Mouse (Mus musculus) right cerebral cortex, postnatal 10 days (tissue): Measurements from ENCODE around the gene Map3k6.

ENCODE experiments used
- DNase-seq, 2 experiments: peaks; one replicate each; pipeline ENCODE4 v3.0.0; 2021; ENCODE audit warnings: low spot score in 2 of 2

The Map3k6 gene

DNA sequence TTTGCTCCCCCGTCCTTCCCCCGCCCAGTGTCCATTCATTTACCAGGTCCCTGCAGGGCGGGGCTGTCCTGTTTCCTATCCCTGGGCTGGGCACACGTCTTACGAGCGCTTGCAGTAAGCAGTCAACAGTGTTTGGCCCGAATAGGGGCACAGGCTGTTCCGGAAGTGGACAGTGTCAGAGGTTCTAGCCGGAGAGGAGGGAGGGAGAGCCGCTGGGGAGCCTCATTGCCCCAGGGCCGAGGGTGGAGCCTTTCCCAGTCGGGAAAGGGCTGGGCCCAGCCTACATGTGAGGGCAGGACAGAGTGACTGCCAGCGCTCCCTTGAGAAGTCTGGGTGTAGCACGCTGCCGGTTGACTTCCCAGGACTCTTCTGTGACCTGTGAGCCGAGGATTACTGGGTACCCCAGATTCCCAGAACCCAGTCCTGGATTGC, at the start of gene Map3k6:
TSS of gene Map3k6 (plus strand) at position 329 of the 432 bp plus-strand sequence.
- no peak for DNase-seq

DNA sequence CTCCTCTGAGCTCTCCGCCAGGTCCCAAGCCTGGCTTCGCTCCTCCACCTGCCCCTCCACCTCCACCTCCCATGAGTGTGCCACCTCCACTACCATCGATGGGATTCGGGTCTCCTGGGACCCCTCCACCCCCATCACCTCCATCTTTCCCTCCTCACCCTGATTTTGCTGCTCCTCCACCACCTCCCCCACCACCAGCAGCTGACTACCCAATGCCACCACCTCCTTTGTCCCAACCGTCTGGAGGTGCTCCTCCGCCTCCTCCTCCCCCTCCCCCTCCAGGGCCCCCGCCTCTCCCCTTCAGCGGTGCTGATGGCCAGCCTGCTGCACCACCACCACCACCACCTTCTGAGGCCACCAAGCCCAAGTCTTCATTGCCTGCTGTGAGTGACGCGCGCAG, 46.1 kb upstream of the Map3k6 start:
- DNase-seq: no peak

DNA sequence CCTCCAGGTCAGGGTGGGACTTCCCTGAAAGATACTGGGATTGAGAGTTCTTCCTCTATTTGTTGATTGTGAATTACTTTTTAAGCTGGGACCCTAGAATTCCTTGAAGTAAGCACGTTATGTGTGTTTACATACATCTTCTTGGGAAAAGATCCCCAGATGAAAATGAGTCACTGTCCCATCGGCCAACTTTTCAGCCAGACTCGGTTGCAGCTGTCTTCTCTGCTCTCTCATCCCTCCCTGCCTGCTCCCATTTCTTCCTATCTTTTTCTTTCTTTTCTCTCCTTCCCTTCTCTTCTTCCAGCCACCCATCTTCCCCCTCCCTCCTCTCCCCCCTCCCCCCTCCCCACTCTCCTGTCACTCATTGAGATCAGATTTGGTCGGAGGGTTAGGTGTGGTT, 45.6 kb upstream of the Map3k6 start:
- no peak for DNase-seq

DNA sequence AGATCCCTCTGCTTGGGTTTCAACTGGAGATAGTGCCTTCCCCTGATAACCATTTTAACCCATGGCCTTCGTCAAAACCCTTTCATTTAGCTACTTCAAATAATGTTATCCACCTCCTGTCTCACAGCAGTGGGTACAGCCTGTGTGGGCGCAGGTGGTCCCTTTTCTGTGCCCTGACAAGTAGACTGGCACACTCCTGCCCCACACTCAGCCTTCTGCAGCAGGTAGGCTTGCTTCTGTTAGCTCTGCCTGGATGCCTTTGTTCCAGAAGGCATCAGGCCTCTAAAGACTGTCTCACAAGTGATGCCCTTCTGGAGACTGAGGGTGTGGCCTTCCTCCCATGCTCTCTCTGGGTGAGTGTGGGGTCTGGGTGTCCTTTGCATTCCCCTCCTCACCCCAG, 44.5 kb upstream of the Map3k6 start:
- no peak for DNase-seq

DNA sequence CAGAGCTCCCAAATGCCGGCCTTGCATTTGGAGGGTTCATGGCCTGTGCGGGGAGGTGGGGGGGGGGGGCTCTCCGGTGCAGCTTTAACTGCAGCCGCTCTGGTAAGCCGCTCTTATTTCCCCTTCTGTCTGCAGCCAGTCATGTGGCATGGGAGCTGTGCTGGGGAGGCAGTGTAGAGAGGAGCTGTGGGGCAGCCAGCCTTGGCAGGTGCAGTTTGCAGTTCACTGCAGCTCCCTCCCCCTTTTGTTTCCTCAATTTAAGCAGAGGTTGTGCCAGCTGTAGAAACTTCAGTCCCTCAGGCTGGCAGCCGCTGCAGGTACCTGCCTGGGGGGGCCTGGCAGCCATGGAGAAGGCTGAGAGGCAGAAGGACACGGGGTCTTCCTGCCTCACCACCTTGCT, 43.8 kb upstream of the Map3k6 start:
- DNase-seq: no peak

DNA sequence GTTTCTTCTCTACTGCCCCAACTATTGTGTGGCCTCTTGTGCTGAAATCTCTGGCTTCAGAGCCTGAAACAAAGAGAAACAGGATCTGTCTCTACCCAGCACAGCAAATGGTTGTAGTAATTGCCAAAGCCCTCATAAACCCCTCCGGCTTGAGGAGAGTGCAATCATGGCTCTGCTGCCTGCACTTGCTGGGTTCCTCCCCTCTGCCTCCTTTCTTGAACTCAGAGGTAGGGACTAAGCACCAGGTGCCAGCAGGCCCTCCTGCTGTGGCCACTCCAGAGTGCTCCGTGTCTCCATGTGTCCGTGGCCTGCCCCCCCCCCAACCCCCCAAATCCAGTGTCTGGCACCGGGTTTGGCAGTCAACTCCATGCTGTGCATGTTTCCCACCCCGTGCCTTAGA, 43.3 kb upstream of the Map3k6 start:
- no peak for DNase-seq

DNA sequence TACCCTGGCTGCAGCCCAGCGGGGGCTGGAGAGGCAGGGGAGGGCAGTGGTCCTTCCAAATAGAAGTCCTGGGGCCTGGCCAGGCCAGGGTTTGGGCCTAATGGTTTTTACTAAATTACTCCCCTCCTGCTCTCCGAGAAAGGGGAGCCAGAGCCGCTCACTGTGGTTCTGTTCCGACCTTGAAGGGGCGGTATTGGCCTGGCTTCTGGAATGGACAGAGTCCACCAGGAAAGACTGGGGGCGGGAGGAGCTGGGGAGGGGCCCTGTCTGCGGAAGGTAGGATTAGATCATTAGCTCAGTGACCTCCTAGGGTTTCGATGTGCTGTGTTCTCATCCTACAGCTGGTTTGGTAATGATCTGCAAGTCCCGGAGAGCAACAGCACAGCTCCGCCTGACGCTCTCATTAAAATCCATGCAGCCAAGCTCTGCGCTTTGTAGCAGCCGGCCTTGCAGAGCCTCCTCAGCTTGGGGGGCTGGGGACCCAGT, 42.8 kb upstream of the Map3k6 start:
- peak in 1 of 2 experiments; percentile 37 for DNase-seq

DNA sequence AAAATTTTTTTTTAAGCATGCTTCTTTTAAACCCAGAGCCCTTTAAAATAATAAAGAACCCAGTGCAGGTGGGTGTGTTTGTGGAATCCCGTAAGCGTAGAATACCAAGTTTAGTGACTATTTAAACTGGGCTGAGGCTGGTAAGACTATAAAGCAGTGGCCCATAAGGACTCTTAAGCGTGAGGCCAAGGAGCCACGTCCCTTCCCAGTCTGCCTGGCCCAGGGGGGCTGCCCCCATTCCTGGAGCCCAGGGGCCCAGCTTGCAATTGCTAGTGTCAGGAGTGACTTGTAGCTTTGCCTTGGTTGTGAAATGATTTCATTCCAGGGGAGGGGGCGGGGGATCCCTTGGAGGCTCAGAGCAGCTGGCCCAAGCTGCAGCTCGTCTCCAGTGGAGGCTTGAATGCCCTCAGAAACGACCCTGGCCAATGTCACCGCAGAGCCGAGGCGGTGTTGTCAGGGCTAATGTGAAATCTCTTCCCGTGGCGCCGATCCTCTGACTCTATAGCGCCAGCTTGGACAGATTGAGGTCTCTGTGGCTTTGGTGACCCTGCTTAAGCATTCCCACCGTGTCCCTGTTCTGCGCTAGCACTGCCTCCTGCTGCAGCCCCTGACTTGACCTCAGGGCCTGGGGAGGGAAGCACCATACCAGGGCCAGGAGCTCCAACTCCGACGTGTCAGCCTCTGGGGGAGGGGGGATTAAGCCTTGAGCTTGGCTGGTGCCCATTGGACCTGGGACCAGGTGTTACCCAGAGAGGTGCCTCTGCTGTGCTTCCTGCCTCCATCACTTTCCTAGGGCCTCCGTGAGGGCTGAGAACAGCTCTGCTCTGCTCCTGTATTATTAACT, 42.1 kb upstream of the Map3k6 start:
- peak in 1 of 2 experiments; percentile 31 for DNase-seq

DNA sequence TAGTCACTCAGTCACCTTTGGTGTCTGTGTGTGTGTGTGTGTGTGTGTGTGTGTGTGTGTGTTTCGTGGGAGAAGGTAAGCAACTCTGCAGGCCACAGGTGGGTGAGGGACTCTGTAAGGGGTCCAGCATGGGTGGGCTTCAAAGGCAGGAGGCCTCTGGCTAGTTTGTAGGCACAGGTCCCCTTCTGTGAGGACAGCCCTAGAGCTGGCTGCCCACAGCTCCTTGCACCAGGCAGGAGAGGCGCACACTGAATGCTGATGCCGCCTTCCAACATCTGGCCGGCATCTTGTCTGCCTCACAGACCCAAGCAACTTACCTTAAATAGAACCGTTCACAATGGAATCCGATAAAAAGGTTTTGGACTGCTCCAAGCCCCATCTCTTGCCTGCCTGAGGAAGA, 40.9 kb upstream of the Map3k6 start:
- DNase-seq: no peak

DNA sequence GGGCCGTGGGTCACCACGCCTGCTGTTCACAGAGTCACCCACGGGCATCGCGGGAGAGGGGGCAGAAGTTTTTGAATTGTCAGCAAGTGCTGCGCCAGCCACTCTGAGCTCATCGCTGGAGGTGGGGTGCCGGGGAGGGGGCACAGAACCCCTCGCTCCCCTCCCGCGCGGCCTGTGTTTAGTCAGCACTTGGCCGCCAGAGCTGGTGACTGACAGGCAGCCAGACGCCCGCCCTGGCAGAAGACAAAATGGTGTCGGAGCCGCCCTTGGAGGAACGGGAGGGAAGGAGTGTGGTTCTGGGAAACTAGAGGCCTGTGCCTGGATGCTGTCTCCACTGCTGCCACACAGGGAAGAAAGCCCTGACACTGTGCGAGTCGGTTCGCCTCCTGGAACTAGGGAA, 40.3 kb upstream of the Map3k6 start:
- peak; percentile 72 to 75 for DNase-seq

DNA sequence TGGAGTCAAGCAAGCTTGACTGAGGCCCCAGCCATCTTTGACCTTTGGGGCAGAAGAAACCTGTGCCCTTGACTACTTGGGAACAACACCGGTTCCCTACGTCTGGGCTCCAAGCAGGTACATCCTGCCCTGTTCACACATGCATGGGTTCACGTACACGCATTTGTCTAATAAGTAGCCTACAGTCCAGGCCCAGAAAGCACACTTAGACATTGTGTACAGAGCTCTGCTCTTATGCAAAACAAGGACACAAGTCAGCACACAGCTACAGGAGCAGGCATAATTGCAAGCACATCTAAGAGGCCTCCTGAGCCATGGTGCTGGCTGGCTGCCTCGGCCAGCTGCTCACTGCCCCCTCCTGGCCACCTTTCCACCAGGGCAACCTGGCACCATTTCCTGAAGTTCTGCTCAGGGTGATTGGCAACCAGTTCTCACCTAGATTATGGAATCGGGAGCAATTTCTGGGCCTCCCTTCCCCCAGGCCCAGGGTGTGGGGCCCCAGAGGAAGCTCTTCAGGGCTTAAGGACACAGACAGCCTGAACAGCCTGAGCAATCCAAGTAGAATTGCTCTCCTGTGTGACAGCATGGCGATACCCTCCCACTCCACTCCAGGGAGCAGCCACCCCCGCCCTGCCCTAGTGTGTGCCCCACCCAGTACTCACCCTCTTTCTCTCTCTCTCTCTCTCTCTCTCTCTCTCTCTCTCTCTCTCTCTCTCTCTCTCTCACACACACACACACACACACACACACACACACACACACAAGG, 39.4 kb upstream of the Map3k6 start:
- peak; percentile 61 to 64 for DNase-seq

DNA sequence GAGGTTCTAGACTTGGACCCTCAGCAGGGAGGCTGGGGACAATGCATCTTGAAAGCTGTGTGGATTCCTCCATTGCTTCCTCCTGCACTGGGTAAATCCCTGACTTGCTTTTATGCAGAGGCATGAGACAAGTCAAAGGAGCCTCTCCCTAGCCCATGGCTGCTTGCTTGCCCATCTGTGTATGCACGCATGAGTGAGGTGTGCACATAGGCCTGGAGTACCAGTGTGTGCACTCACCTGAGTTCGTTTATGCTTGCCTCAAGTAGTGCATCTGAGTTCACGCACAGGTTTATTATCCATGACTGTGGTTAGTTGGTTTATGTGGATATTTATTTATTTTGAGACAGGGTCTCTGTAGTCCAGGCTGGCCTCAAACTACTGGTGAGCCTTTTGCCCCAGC, 38.4 kb upstream of the Map3k6 start:
- no peak for DNase-seq

DNA sequence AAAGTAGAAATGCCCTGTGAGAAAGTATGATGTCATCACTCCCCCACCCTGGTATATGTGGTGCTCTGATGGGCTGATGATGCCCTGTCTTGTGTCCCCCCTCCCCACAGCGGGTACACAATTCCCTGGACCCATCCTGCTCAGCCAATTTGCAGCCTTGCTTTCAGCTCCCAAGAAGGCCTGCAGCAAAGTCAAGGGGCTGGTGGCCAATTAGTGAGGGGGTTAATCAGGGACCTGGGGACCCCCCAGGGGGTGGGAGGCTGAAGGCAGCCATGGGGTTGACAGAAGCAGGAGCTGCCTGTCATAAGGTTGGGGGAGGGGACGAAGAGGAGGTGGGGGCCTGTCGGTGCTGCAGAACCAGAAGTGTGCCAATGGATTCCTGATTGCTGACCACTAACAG, 37.0 kb upstream of the Map3k6 start:
- DNase-seq: no peak

DNA sequence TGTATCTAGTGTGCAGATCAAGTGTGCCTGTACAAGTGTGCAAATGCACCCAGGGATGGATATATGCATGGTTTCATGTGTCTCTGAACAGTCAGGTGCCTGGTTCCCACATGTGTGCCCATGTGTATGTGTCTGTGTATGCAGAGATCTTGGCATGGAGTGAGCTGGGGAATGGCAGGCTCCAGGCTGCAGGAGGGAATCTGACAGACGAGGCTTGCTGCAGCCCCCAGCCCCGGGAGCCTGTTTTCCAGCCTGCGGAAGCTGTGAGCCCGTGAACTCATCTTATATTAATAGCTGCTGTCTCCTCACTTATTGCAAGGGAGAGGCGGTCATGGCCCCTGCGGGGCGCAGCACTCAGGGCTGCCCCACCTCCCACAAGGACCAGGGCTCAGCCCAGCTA, 36.2 kb upstream of the Map3k6 start:
- DNase-seq: no peak

DNA sequence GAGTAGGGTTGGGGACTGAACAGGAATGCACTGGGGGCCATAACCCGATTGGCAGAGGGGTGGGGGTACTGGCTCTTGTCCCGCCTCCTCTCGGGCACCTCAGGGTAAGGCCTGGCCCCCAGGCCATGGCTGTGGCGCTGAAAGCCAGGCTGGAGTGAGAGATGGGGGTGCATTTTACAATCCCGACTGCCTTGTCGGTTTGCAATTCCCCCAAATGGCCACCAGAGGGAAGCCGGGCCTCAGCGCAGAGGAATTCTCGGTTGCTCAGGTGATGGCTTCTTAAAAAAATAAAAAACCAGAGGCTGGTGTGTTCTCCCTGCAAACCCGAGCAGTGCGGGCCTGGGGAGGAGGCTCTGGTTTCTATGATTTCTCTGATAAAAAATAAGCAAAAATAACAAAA, 31.3 kb upstream of the Map3k6 start:
- peak; percentile 65 to 78 for DNase-seq

DNA sequence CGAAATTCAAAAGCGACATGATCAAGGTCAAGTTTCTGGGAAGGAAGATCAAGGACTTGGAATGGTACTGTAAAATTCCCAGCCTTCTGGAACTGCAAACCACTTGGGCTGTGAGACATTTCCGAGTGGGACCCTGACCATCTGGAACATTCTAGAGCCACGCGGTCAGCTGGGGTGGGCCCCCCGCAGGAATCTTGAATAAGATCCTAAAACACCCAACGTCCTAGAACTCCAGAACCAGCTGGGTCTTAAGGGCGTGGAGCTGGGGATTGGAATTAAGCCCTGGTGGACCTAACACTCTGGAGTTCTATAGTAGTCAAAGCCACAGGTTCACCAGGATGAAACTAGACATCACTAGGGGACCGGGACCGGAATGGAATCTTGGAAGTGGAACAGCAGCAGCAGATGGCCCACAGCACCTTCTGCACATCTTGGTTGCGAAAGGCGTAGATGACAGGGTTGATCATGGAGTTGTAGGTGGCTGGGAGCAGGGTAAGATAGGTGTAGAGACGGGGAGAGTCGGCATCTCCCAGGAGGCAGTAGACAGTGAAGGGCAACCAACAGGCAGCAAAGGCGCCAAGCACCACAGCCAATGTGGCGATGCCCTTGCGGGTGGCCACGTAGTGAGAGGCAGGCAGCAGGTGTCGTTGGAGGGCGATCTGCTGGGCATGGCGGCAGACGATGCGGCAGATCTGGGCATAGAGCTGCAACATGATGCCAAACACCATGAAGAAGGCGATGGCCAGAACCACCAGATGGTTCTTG, 30.4 kb upstream of the Map3k6 start:
- DNase-seq: no peak

DNA sequence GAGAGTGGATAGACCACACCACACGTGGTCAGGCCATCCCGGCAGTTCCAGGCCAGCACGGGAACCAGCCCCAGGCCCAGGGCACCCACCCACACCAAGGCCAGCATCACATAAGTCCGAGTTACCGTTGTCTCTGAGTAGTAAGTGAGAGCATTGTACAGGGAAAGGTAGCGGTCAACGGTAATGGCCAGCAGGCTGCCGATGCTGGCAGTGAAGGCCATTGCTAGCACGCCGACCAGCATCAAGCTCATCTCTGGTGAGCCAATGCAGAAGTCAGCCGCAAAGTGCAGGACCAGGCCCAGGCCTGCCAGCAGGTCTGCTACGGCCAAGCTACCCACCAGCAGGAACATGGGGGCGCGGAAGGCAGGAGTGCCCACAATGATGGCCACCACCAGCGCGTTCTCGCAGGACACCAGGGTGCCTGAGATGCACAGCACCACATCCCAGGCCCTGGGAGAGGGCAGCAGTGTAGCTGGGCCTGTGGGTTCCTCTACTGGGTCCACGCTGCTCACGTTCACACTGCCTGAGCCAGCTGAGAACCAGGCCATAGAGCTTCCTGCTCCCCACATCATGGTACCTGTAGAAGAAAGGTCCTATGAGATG, 29.7 kb upstream of the Map3k6 start:
- no peak for DNase-seq

DNA sequence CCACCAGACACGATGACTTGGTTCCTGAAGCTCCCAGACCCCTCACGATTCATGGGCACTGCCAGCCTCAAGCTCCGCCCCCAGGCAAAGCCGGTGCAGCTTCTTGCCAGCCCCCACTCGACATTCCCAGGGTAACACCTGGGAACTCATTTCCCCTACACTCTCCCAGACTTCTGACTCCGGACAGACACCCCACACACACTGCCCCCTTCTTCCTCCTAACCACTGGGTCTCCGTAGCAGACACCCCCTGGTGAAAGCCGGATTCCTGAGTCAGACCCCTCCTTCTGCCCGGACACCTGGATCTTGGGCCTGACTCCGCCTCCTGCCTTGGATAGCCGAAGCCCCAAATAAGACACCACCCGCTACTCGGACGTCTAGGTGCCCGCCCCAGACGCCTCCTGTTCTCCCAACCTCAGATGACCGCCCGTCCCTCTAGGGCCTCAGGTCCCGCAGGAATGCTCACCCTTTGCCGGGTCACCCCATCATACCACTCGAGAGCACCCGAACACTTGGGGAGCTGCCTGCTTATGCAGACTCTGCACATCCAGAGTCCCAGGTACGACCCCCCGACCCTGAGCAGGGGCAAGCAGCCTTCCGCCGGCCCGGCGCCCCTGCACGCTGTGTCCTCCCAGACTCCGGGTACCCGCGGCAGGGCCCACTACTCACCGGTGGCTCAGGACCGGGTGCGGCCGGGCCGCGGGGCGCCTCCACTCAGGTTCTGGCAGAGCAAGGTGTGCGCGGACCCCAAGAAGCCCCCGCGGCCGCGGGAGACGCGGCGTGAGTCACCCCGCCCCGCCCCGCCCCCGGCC, 28.7 kb upstream of the Map3k6 start, which contains the start of the genes Cd164l2 and Gpr3:
TSS of gene Cd164l2 (plus strand) at position 381 of the 811 bp plus-strand sequence.
TSS of gene Gpr3 (minus strand) at position 786 of the 811 bp plus-strand sequence.
- DNase-seq: no peak

DNA sequence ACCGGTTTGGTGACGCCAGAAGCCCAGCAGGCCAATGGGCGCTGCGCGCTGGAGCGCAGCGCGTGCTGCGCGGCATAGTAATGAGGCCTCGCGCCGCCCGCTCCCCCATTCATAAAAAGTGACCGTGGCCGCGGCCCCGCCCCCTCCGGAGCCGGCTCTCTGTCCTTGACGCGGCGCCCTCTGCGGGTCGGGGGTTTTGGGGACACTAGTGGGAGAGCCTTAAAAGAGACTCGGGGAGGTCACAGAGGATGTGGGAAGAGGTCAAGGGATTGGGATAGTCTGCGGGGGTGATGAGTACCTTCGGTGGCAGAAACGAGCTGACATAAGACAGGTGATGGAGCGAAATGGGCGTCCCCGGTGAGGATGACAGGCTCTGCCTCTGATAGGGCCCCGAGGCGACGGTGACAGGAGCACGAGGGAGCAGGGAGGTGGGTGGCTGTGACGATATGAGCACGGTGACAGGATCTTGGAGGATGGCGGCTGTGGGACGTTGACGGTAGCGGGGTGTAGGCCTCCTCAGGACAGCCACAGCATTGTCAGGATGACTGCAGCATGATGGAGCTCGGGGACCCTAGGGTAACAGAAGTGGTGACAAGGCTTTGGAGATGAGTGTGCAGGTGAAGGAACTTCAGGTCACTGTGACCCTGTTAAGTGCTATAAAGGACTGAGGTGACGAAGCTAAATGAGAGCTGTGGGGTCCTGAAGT, 27.9 kb upstream of the Map3k6 start:
- DNase-seq: peak; percentile 88 to 89

DNA sequence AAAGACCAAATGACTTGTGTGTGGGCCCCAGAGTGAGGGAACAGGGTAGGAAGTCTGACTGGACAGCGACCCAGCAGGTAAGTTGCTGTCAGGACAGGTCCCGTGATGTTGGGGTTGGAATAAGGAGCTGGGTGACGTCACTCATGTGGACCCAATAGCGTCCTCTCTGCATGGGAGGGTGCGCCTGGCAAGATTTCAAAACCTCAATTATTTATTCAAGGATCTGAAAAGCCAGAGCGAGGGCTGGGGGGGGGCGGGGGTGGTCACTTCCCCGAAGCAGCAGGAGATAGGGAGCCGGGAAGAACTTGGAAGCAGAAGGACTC, 27.4 kb upstream of the Map3k6 start:
- peak in 1 of 2 experiments; percentile 58 for DNase-seq
